Mouse (Mus musculus): Measurements from ENCODE around the gene Txnrd1.

DNA sequence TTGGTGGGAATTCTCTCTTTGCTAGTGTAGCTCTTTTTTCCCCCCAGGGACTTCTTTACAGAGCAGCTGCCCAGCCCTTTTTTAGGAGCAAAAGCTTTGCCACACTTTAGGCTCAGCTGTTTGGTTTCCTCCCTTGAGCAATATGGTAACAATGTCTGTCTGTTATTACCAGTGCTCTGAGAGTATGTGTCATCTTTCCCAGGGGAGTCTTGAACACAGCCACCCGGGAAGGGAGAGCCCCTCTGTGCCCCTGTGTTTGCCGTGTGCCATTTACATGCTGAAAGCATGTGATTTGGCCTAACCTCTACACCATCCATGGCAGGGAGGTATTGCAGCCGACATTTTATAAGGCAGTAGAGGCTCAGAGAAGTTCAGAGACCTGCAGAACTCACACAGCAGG, 29.4 kb upstream of the Txnrd1 start:
- TF ChIP-seq CTCF (conservative IDR thresholded peaks at IDR 0.05; ENCODE audit: low read length) (no peak), POU5F1 (IDR thresholded peaks at IDR 0.05; ENCODE audit: borderline replicate concordance, low read length) (no peak), NANOG (IDR thresholded peaks at IDR 0.05; ENCODE audit: borderline replicate concordance, low read length) (no peak)
